Mouse (Mus musculus) midbrain, embryonic 11.5 days (tissue): ENCODE results near the gene Slc25a30. TPM values are rescaled to one million over a fixed set of nuclear protein-coding genes. Genes with fewer than 3 reads are reported as not detected.
"Not testable (repeated sequence)": the region's sequence is repeated elsewhere in the genome, so short reads cannot be mapped to it uniquely, and the experiment has no call there.

ENCODE experiments used
- ATAC-seq: fragments of 200-750 bp; cut with Nextera tagmentation; 2 replicates; pipeline ENCODE4 v1.8.0; 2017; ENCODE audit warnings: moderate TSS enrichment, moderate library complexity; ENCODE audit not compliant: low FRiP score
- DNase-seq: peaks from one replicate; pipeline ENCODE4 v3.0.0; 2015; ENCODE audit warnings: low spot score; ENCODE audit errors: missing footprints
- H3K27ac ChIP-seq: fragments of 300-500 bp; sonication (generic); 2 replicates; pipeline ENCODE4 v1.5.1; 2014; ENCODE audit warnings: low read depth, low read length
- H3K27me3 ChIP-seq: fragments of 300-500 bp; sonication (generic); 2 replicates; pipeline ENCODE4 v1.6.1; 2014; ENCODE audit warnings: mild to moderate bottlenecking, low read length, moderate library complexity, mixed read lengths; ENCODE audit not compliant: control insufficient read depth, insufficient read depth
- H3K36me3 ChIP-seq: fragments of 300-500 bp; sonication (generic); 2 replicates; pipeline ENCODE4 v1.6.1; 2014; ENCODE audit warnings: mild to moderate bottlenecking, low read length, moderate library complexity, mixed read lengths; ENCODE audit not compliant: control insufficient read depth, insufficient read depth
- H3K4me1 ChIP-seq: fragments of 300-500 bp; sonication (generic); 2 replicates; pipeline ENCODE4 v1.6.1; 2014; ENCODE audit warnings: low read length; ENCODE audit not compliant: control insufficient read depth, insufficient read depth
- H3K4me2 ChIP-seq: fragments of 300-500 bp; sonication (generic); 2 replicates; pipeline ENCODE4 v1.6.1; 2014; ENCODE audit warnings: mild to moderate bottlenecking, moderate library complexity
- H3K4me3 ChIP-seq: fragments of 300-500 bp; sonication (generic); 2 replicates; pipeline ENCODE4 v1.5.1; 2014; ENCODE audit warnings: low read depth, low read length
- H3K9ac ChIP-seq: fragments of 300-500 bp; sonication (generic); 2 replicates; pipeline ENCODE4 v1.6.1; 2014; ENCODE audit warnings: low read length
- H3K9me3 ChIP-seq: fragments of 300-500 bp; sonication (generic); 2 replicates; pipeline ENCODE4 v1.6.1; 2016; ENCODE audit warnings: low read length; ENCODE audit not compliant: control insufficient read depth
- WGBS: fragments of 180-500 bp; shearing (Covaris S2); extraction: QIAGEN DNeasy Blood & Tissue Kit; methylation state at CpG from one replicate; pipeline ENCODE4 v1.1.7; 2014; 5-methylcytosine and 5-hydroxymethylcytosine counted together
- polyA plus RNA-seq: library from polyadenylated mRNA; unstranded; fragments of >200 nt; fragmentation: Nextera tagmentation; extraction: Ambion mirVana; gene quantifications from 2 replicates; pipeline ENCODE4 v1.2.1, GENCODE M21; 2014

The Slc25a30 gene
- polyA plus RNA-seq, 1 experiment from 2014 or later, result 8.8 TPM

DNA sequence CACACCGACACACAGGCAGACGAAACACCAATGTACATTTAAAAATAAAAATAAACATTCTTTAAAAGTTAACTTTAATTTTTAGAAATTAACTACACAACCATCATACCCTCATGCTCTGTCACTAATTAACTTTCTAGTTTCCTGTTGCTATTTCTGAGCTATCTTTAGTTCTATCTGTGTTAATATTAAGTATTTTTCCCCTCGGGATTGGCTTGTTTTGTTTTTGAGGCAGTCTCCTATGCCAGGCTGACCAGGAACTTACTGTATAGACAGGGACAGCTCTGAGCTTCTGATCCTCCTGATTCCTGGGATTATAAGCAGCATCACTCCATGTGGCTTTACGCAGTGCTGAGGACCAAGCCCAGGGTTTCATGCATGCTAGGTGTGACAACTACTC, 6.9 kb downstream of the Slc25a30 start:
- no peak overlapping the region for H3K4me3 ChIP-seq
- H3K4me1 ChIP-seq, result no peaks in the 10 kb centered on the region
- 91% methylated on average over 4 of the region's 4 CpGs for WGBS
- H3K4me2 ChIP-seq, result no peak overlapping the region
- no peaks in the 10 kb centered on the region for H3K27me3 ChIP-seq
- DNase-seq, result no peak
- no peak for ATAC-seq
- H3K27ac ChIP-seq, result no peak overlapping the region
- H3K36me3 ChIP-seq, result no peaks in the 10 kb centered on the region
- no peak overlapping the region for H3K9ac ChIP-seq
- no peaks in the 10 kb centered on the region for H3K9me3 ChIP-seq

DNA sequence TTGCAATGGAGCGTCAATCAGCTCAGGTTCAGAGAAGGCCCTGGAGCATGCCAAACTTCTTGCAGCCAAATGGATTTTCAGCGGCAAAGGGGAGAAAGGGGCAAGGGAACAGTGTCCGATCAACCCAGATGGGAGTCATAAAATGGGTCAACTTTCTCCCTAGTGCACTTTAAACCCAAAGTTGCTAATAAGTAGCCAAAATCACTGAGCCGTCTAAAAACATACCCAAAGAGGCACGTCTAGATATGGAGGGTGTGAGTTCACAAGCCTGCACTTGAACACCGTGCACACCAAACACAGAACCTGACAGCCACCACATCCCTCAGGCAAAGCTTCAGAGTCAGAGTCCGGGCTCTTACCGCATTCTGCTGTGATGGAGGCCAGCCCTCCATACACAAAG, 10.2 kb downstream of the Slc25a30 start:
- H3K27ac ChIP-seq, result no peak overlapping the region
- H3K4me2 ChIP-seq, result no peak overlapping the region
- H3K9ac ChIP-seq, result no peak overlapping the region
- H3K4me3 ChIP-seq, result no peak overlapping the region
- no peaks in the 10 kb centered on the region for H3K27me3 ChIP-seq
- no peaks in the 10 kb centered on the region for H3K9me3 ChIP-seq
- ATAC-seq, result no peak
- no peaks in the 10 kb centered on the region for H3K36me3 ChIP-seq
- WGBS, result 90% methylated on average over 8 of the region's 8 CpGs
- no peaks in the 10 kb centered on the region for H3K4me1 ChIP-seq
- no peak for DNase-seq

DNA sequence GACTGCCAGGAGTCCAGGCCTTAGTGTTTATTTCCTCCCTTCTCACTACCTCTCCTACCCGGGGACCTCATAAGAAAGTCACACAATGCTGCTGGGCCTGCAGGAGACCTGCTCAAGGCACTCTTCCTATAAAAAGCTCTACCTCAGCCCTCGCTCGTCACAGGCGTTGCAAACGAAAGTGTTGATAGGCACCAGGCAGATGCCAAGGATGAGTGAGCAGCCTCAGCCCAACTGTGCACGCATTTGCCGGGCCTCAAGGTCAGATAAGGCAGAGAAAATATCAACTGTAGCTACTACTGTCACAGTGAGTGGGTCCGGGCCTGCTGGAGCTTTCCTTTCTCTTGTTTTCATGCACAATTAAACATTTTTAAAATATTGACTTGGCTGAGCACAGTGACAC, 13.4 kb downstream of the Slc25a30 start:
- no peak overlapping the region for H3K27ac ChIP-seq
- no peak for ATAC-seq

DNA sequence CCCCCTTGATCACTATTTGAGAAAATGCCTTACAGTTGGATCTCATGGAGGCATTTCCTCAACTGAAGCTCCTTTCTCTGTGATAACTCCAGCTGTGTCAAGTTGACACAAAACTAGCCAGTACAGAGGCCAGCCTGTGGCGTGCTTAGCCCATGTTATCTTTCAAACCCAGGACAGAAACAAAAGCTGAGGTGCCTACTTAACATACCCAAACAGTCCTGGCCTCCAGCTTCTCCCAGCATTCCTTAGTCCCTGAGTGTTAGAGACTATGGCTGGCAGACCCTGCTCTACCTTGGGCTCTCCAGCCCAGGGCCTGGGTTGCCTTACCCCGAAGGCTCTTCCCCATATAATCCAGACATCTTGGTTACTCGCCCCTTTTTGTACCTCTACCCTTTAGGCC, 14.4 kb downstream of the Slc25a30 start:
- not testable (repeated sequence) for H3K36me3 ChIP-seq, H3K9me3 ChIP-seq, H3K27ac ChIP-seq, H3K27me3 ChIP-seq, H3K4me1 ChIP-seq, H3K4me3 ChIP-seq, DNase-seq, ATAC-seq, H3K4me2 ChIP-seq, H3K9ac ChIP-seq
- WGBS, result 90% methylated on average over 3 of the region's 3 CpGs

More for the DNA sequence above, 13.4 kb downstream of the Slc25a30 start:
- 93% methylated on average over 8 of the region's 8 CpGs for WGBS
- H3K4me1 ChIP-seq, result no peaks in the 10 kb centered on the region
- 0 out of 2 replicates have a peak, but pooled peaks cover 2% of the 10 kb centered on the region for H3K36me3 ChIP-seq
- no peaks in the 10 kb centered on the region for H3K9me3 ChIP-seq
- H3K9ac ChIP-seq, result no peak overlapping the region
- no peak overlapping the region for H3K4me2 ChIP-seq
- DNase-seq, result no peak
- no peak overlapping the region for H3K4me3 ChIP-seq
- no peaks in the 10 kb centered on the region for H3K27me3 ChIP-seq

DNA sequence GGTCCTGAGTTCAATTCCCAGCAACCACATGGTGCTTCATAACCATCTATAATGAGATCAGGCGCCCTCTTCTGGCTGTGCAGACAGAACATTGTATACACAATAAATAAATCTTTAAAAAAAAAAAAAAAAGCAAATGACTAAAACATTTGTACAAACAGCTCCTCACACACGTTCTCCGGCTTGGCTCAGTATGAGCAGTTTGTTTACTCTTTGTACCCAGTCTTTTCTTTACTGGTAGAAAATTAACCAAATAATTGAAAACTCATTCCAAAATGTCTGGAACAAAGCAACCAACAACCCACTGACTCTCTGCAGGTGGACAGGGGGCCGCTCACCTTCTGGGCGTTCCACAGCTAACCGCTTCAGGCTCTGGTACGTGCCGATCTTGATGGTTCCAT, 15.7 kb downstream of the Slc25a30 start:
- no peak overlapping the region for H3K4me3 ChIP-seq
- no peaks in the 10 kb centered on the region for H3K27me3 ChIP-seq
- H3K36me3 ChIP-seq, result 0 out of 2 replicates have a peak, but pooled peaks cover 2% of the 10 kb centered on the region
- ATAC-seq (no peak), DNase-seq (no peak)
- WGBS, result 92% methylated on average over 8 of the region's 8 CpGs
- H3K9ac ChIP-seq, result no peak overlapping the region
- no peak overlapping the region for H3K27ac ChIP-seq
- no peak overlapping the region for H3K4me2 ChIP-seq
- H3K9me3 ChIP-seq, result no peaks in the 10 kb centered on the region
- no peaks in the 10 kb centered on the region for H3K4me1 ChIP-seq

DNA sequence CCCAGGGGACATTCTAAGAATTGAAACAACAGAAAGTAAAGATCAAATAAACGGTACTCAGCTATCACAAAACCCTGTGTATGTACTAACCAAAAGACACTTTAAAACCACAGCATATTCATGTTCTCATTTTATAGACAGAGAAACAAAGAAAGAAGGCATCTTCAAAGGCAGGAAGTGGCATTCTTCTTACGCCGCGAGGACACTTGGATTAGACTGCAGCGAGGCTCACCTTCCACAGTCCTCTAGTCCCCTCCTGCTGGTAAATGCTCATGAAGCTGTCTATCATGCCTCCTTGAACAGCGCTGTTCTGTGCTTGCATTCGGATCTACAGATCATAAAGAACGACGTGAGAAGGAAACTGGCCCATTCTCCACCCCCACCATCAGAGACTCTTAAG, 17.5 kb downstream of the Slc25a30 start:
- no peaks in the 10 kb centered on the region for H3K4me1 ChIP-seq
- no peak overlapping the region for H3K27ac ChIP-seq
- 0 out of 2 replicates have a peak, but pooled peaks cover 2% of the 10 kb centered on the region for H3K36me3 ChIP-seq
- no peak overlapping the region for H3K4me2 ChIP-seq
- no peak overlapping the region for H3K4me3 ChIP-seq
- DNase-seq (no peak), ATAC-seq (no peak)
- WGBS, result 88% methylated on average over 9 of the region's 9 CpGs
- no peak overlapping the region for H3K9ac ChIP-seq
- no peaks in the 10 kb centered on the region for H3K9me3 ChIP-seq
- no peaks in the 10 kb centered on the region for H3K27me3 ChIP-seq

DNA sequence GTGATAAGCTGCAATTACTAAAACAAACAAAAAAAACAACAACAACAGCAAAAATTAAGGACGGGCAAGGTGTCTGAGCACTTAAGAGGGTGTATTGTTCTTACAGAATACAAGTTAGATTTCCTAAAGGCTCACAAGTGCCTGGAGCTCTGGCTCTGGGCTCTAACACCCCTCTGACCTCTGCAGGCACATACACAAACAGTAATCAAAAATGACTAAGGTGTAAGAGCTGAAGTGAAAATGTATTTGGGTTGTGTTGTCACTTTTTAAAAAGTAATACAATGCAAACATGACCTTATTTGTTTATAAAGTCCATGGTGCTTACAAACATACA, 18.6 kb downstream of the Slc25a30 start:
- 7% methylated on average over 1 of the region's 1 CpGs for WGBS
- H3K36me3 ChIP-seq, result 0 out of 2 replicates have a peak, but pooled peaks cover 2% of the 10 kb centered on the region
- ATAC-seq, result peak; percentile 53; the same call in 1 of the 2 replicates

DNA sequence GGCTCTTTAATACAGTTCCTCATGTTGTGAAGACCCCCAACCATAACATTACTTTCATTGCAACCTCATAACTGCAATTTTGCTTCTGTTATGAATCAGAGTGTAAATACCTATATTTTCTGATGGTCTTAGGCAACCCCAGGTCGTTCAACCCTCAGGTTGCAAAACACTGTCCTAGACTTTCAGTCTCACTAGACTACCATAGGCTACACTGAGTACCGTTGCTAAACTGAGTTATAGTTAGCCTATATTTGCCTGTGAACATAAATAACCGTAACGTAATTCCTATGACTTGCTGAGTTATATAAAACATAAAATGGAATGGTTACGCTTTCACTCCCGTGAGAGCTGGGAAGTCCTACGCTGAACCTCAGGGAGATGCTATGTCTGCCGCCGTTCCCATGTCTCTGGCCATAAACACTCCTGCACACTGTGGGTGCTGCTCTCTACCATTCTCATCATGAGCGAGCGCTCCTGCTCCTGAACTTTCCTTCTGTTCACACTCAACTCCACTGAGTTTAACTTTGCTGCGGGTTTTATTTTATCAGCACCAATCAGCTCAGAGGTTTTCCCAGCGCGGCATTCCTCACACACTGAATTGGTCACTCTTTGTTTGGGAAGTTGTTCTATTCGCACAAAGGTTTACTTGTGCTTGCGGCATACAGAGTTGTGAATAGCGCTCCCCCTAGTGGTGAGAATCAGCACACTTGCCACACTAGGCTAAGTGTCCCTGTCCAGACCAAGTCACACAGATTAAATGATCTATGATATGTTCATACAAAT, 19.2 kb downstream of the Slc25a30 start:
- ATAC-seq (peak; percentile 92), DNase-seq (peak; percentile 97)
- Histone ChIP-seq H3K9ac (peak overlapping the region; percentile 58), H3K27me3 (no peaks in the 10 kb centered on the region), H3K9me3 (no peaks in the 10 kb centered on the region), H3K4me2 (peak overlapping the region; percentile 17; the same call in 1 of the 2 replicates), H3K4me1 (no peaks in the 10 kb centered on the region), H3K36me3 (0 out of 2 replicates have a peak, but pooled peaks cover 2% of the 10 kb centered on the region), H3K4me3 (no peak overlapping the region), H3K27ac (peak overlapping the region; percentile 37; the same call in 1 of the 2 replicates)
- WGBS, result 62% methylated on average over 17 of the region's 17 CpGs

More for the DNA sequence above, 18.6 kb downstream of the Slc25a30 start:
- no peak overlapping the region for H3K27ac ChIP-seq
- H3K4me3 ChIP-seq, result no peak overlapping the region
- H3K4me1 ChIP-seq, result no peaks in the 10 kb centered on the region
- H3K27me3 ChIP-seq, result no peaks in the 10 kb centered on the region
- no peak overlapping the region for H3K9ac ChIP-seq
- no peak for DNase-seq
- H3K4me2 ChIP-seq, result no peak overlapping the region
- no peaks in the 10 kb centered on the region for H3K9me3 ChIP-seq

DNA sequence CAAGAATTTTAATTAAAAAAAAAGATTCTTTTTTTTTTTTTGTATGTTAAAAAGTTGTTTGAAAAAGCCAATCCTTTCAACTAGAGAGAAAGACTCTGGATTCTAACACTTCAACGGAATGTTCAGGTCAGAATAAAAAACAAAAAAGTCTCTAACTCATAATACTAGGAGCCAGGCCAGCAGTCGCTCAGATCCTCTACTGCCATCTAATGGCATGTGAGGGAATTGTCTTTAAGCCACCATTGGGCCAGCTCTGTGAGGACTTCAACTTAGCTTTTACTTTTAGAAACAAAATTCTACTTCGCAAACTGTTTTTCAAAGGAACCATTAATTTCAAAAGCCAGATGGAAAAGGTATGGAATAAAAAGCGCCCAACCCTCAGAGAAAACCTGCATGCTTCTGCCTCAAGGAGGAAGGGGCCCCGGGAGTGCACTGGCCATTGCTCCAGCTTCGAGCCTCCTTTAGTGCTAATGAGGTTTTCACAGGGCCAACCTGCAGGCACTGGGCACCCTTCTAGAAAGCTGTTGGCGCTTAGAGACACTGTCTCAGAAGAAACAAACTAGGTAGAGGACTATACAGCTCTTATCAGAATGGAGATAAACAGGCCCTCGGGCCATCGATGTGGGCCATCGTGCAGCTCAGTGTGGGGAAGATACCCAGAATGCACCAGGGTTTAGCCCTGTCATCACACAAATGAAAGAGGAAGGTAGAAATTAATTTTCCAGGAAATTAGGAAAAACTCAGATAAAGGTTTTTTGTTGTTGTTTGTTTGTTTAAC, 25.6 kb downstream of the Slc25a30 start:
- no peak overlapping the region for H3K9ac ChIP-seq
- no peaks in the 10 kb centered on the region for H3K27me3 ChIP-seq
- DNase-seq, result peak; percentile 91
- no peaks in the 10 kb centered on the region for H3K36me3 ChIP-seq
- no peaks in the 10 kb centered on the region for H3K9me3 ChIP-seq
- ATAC-seq, result no peak
- WGBS, result 64% methylated on average over 10 of the region's 10 CpGs
- no peak overlapping the region for H3K27ac ChIP-seq
- no peak overlapping the region for H3K4me3 ChIP-seq
- no peaks in the 10 kb centered on the region for H3K4me1 ChIP-seq
- H3K4me2 ChIP-seq, result no peak overlapping the region
